Mouse (Mus musculus) myocyte (in vitro differentiated cells): Measurements from ENCODE around the gene Prr15.

Experiments
- POLR2A ChIP-seq: IDR thresholded peaks from one replicate; pipeline ENCODE4 v1.6.1; 2011; ENCODE audit warnings: low read depth, mild to moderate bottlenecking, control low read depth, moderate library complexity; ENCODE audit not compliant: insufficient read length
- TCF3 ChIP-seq: IDR thresholded peaks from one replicate; pipeline ENCODE4 v1.6.1; 2011; ENCODE audit warnings: low read depth, control low read depth; ENCODE audit not compliant: insufficient read length

DNA sequence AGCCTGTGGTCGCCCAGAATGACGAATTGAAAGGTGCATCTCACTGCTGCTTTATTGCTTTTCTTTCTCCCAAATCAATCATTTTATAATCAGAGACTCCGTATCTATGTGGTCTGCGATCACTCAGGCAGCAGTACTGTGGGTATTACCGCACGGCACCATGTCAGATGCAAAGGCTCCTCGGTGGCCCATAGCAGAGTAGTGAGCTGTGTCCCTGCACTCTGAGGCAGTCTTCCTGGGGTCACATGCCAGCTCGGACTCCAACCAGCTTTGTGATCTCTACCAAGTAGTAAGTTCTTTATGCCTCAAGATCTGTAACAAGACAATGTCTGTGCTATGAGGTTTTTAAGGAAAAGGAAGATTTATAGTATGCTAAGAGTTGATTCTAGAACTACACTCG is 7.0 kb upstream of the Prr15 start:
- TF ChIP-seq POLR2A (no peak), TCF3 (no peak)
